Mouse (Mus musculus) stomach, postnatal 0 days (tissue): ENCODE results near the gene R3hdm4. TPM values are rescaled to one million over a fixed set of nuclear protein-coding genes. Genes with fewer than 3 reads are reported as not detected.

Experiments used
- ATAC-seq: fragments of 200-750 bp; cut with Nextera tagmentation; 2 replicates; pipeline ENCODE4 v1.8.0; 2017; ENCODE audit not compliant: low FRiP score, low TSS enrichment
- DNase-seq: peaks from one replicate; pipeline ENCODE4 v3.0.0-alpha.2; 2016; ENCODE audit warnings: low spot score
- H3K27ac ChIP-seq: fragments of 300-500 bp; sonication (generic); replicated peaks from 2 replicates; pipeline ENCODE4 v1.5.1; 2014; ENCODE audit warnings: mild to moderate bottlenecking, control low read depth
- H3K27me3 ChIP-seq: fragments of 300-500 bp; sonication (generic); 2 replicates; pipeline ENCODE4 v1.6.1; 2014; ENCODE audit warnings: low read length; ENCODE audit not compliant: control insufficient read depth, insufficient read depth
- H3K36me3 ChIP-seq: fragments of 300-500 bp; sonication (generic); 2 replicates; pipeline ENCODE4 v1.6.1; 2014; ENCODE audit warnings: low read length, mixed read lengths; ENCODE audit not compliant: control insufficient read depth, insufficient read depth
- H3K4me1 ChIP-seq: fragments of 300-500 bp; sonication (generic); replicated peaks from 2 replicates; pipeline ENCODE4 v1.6.1; 2014; ENCODE audit warnings: antibody characterized with exemption; ENCODE audit not compliant: control insufficient read depth, insufficient read depth
- H3K4me2 ChIP-seq: fragments of 300-500 bp; sonication (generic); replicated peaks from 2 replicates; pipeline ENCODE4 v1.6.1; 2014; ENCODE audit warnings: low read depth, mild to moderate bottlenecking, control low read depth, moderate library complexity
- H3K4me3 ChIP-seq: fragments of 300-500 bp; sonication (generic); 2 replicates; pipeline ENCODE4 v1.5.1; 2014; ENCODE audit warnings: low read depth, low read length, control low read depth
- H3K9ac ChIP-seq: fragments of 300-500 bp; sonication (generic); 2 replicates; pipeline ENCODE4 v1.6.1; 2014; ENCODE audit warnings: mild to moderate bottlenecking, low read length, control low read depth, mixed read lengths
- H3K9me3 ChIP-seq: fragments of 300-500 bp; sonication (generic); 2 replicates; pipeline ENCODE4 v1.6.1; 2016; ENCODE audit warnings: low read length; ENCODE audit not compliant: control insufficient read depth
- CTCF ChIP-seq: IDR thresholded peaks from 2 replicates; pipeline ENCODE4 v1.5.1; 2016; ENCODE audit warnings: antibody characterized with exemption, low read depth, mild to moderate bottlenecking, moderate library complexity
- EP300 ChIP-seq: optimal IDR thresholded peaks from 2 replicates; pipeline ENCODE3; 2016; ENCODE audit warnings: antibody characterized with exemption
- WGBS: fragments of 180-500 bp; shearing (Covaris S2); extraction: QIAGEN DNeasy Blood & Tissue Kit; methylation state at CpG from one replicate; pipeline ENCODE4 v1.1.7; 2014; 5-methylcytosine and 5-hydroxymethylcytosine counted together
- microRNA-seq: library from miRNA; unstranded; fragments of <30 nt; microRNA quantifications from one replicate; pipeline ENCODE4, GENCODE M21; 2016
- polyA plus RNA-seq: library from polyadenylated mRNA; unstranded; fragments of >200 nt; fragmentation: Nextera tagmentation; extraction: Ambion mirVana; gene quantifications from 2 replicates; pipeline ENCODE4 v1.2.1, GENCODE M21; 2015

The R3hdm4 gene
- polyA plus RNA-seq, 1 experiment from 2014 or later, result 160 TPM

GRCm38 (mm10) chr10:79862049-79862788, 58.8 kb downstream of the R3hdm4 start:
- TF ChIP-seq EP300 (no peak), CTCF (no peak)
- ATAC-seq (no peak), DNase-seq (no peak)
- H3K27ac ChIP-seq, result no peak overlapping the region
- no peak overlapping the region for H3K9ac ChIP-seq
- H3K9me3 ChIP-seq, result no peaks in the 10 kb centered on the region
- no peak overlapping the region for H3K4me2 ChIP-seq
- H3K4me3 ChIP-seq, result no peak overlapping the region
- peaks cover 41% of the 10 kb centered on the region for H3K36me3 ChIP-seq
- WGBS, result 86% methylated on average over 23 of the region's 23 CpGs
- H3K27me3 ChIP-seq, result no peaks in the 10 kb centered on the region
- H3K4me1 ChIP-seq, result peaks cover 14% of the 10 kb centered on the region

DNA sequence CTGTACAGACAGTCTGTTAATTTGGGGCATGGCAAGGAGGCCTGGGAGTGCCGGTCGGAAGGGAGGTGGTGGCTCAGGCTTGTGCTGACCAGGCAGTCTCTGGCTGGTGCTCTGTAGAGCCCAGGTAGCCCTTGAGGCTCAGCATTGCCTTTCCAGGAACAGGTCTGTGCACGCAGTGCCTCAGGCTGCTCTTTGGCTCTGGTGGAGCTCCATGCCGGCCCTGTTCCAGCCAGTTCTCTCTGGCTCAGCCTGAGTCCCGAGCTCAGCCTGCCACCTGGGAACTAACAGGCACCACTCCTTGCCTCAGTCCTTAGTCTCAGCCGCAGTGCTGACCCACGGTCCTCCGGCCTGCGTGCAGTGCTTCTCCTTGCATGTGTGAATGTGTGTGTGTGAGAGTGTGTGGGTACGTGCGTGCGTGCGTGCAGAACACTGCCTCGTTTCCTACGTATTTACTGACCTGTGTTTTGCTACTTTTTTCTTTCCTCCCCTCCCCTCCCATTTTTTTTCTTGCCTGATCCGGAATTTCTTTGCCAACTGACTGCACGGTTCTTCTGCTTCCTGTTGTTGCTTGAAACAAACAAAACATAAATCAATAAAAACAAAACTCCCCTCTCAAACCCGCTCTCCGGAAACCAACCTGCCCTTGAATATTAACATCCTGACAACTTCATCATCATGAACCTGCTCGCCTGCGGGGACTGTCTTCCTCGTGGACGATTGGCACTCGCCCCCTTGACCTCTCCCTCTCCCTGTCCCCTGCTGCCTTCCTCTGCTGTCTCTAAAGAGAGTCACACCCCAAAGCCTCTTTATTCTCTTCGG, 59.6 kb downstream of the R3hdm4 start:
- TF ChIP-seq EP300 (no peak), CTCF (no peak)
- no peak overlapping the region for H3K9ac ChIP-seq
- H3K27ac ChIP-seq, result no peak overlapping the region
- no peaks in the 10 kb centered on the region for H3K9me3 ChIP-seq
- no peaks in the 10 kb centered on the region for H3K27me3 ChIP-seq
- no peak overlapping the region for H3K4me2 ChIP-seq
- no peak overlapping the region for H3K4me3 ChIP-seq
- H3K36me3 ChIP-seq, result peaks cover 44% of the 10 kb centered on the region
- 63% methylated on average over 25 of the region's 25 CpGs for WGBS
- ATAC-seq (no peak), DNase-seq (no peak)
- peaks cover 16% of the 10 kb centered on the region for H3K4me1 ChIP-seq

DNA sequence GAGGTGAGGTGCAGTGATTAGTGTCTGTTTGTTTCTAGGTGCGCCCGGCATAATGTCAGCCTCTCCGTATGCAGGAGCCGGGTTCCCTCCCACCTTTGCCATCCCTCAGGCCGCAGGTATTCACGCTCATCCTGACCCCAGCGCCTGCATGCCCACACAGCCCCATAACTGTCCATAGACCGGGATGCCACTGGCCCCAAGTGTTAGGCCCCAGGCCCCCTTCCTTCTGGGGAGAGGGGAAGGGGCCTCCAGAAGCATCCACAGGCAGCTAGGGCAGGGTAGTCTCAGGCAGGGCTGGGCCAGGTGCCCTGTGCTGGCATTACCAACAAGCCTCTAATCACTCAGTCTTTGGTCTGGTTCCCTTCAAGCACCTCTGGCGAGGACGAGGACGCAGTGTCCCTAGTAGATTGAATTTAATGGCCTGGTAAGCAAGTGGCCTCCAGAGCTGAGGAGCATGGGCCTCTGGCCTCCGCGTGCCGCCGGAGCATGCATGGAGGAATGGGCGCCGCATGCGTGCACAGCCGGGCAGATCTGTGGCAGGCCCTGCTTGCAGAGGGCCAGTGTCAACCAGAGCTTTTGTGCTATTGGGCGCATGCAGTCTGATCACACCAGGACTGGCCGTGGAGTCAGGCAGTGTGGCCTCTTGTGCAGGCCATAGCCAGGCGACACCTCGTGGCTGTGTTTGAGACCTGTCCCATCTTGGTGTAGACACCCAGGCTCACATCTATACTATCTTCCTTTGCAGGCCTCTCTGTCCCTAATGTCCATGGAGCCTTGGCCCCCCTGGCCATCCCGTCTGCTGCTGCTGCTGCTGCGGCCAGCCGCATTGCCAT, 60.7 kb downstream of the R3hdm4 start:
- H3K9me3 ChIP-seq, result no peaks in the 10 kb centered on the region
- H3K4me1 ChIP-seq, result peaks cover 16% of the 10 kb centered on the region
- H3K36me3 ChIP-seq, result peaks cover 44% of the 10 kb centered on the region
- H3K27me3 ChIP-seq, result no peaks in the 10 kb centered on the region
- TF ChIP-seq EP300, result no peak
- no peak for DNase-seq
- H3K9ac ChIP-seq, result 0 out of 2 replicates have a peak overlapping the region, but pooled peaks have one; percentile 4
- ATAC-seq, result no peak
- WGBS, result 83% methylated on average over 26 of the region's 26 CpGs
- no peak overlapping the region for H3K4me2 ChIP-seq
- no peak overlapping the region for H3K4me3 ChIP-seq
- no peak overlapping the region for H3K27ac ChIP-seq

Small RNA genes within 50 kb of the gene (microRNA-seq; reads per million reads assigned to microRNA genes)
- gene Mir6910, result not detected

Other genes with a start within 250 kb of the R3hdm4 start
- 85.3 and 86.9 TPM in 2 replicates for gene Cdc34, start 239.0 kb downstream of the R3hdm4 start, polyA plus RNA-seq
- 0.62 and 0.83 TPM in 2 replicates for gene Gzmm, start 232.2 kb downstream of the R3hdm4 start, polyA plus RNA-seq
- gene Bsg, start 216.7 kb downstream of the R3hdm4 start, polyA plus RNA-seq, result 1,012 and 1,042 TPM in 2 replicates
- gene Hcn2, start 204.6 kb downstream of the R3hdm4 start, polyA plus RNA-seq, result 0.28 and 0.38 TPM in 2 replicates
- 16.5 and 20.6 TPM in 2 replicates for gene Polrmt, start 174.6 kb downstream of the R3hdm4 start, polyA plus RNA-seq
- 13.5 and 14.9 TPM in 2 replicates for gene Fgf22, start 166.1 kb downstream of the R3hdm4 start, polyA plus RNA-seq
- gene Rnf126, start 154.3 kb downstream of the R3hdm4 start, polyA plus RNA-seq, result 60.0 and 68.6 TPM in 2 replicates
- 14.1 and 17.6 TPM in 2 replicates for gene Fstl3, start 143.9 kb downstream of the R3hdm4 start, polyA plus RNA-seq
- 0.04 and 0.15 TPM in 2 replicates for gene Prss57, start 130.2 kb downstream of the R3hdm4 start, polyA plus RNA-seq
- gene Palm, start 127.6 kb downstream of the R3hdm4 start, polyA plus RNA-seq, result 27.8 and 29.1 TPM in 2 replicates
- gene Misp, start 100.2 kb downstream of the R3hdm4 start, polyA plus RNA-seq, result 57.6 and 58.0 TPM in 2 replicates
- gene Ptbp1, start 66.8 kb downstream of the R3hdm4 start, polyA plus RNA-seq, result 99.3 and 103 TPM in 2 replicates
- gene Prtn3, start 46.7 kb downstream of the R3hdm4 start, polyA plus RNA-seq, result 0.86 and 0.87 TPM in 2 replicates
- gene Plppr3, start 46.6 kb downstream of the R3hdm4 start, polyA plus RNA-seq, result 5.5 and 7.0 TPM in 2 replicates
- 0.30 and 0.55 TPM in 2 replicates for gene Elane, start 35.0 kb downstream of the R3hdm4 start, polyA plus RNA-seq
- not detected in 2 replicates for gene Cfd, start 30.4 kb downstream of the R3hdm4 start, polyA plus RNA-seq
- 25.6 and 29.7 TPM in 2 replicates for gene Med16, start 12.3 kb downstream of the R3hdm4 start, polyA plus RNA-seq
- 8.9 and 18.0 TPM in 2 replicates for gene Gm26602, start 10.4 kb downstream of the R3hdm4 start, polyA plus RNA-seq
- 0.79 and 0.99 TPM in 2 replicates for gene Kiss1r, start 4.2 kb downstream of the R3hdm4 start, polyA plus RNA-seq
- gene Arid3a, start 5.8 kb upstream of the R3hdm4 start, polyA plus RNA-seq, result 3.2 and 3.5 TPM in 2 replicates
- 46.9 and 50.3 TPM in 2 replicates for gene Wdr18, start 38.9 kb upstream of the R3hdm4 start, polyA plus RNA-seq
- gene Grin3b, start 49.5 kb upstream of the R3hdm4 start, polyA plus RNA-seq, result 0.17 and 0.18 TPM in 2 replicates
- gene Tmem259, start 63.1 kb upstream of the R3hdm4 start, polyA plus RNA-seq, result 18.5 and 19.1 TPM in 2 replicates
- 236 and 245 TPM in 2 replicates for gene Cnn2, start 67.4 kb upstream of the R3hdm4 start, polyA plus RNA-seq
- gene Abca7, start 75.3 kb upstream of the R3hdm4 start, polyA plus RNA-seq, result 2.6 and 3.2 TPM in 2 replicates
- 2.0 TPM in 2 replicates for gene Arhgap45, start 95.4 kb upstream of the R3hdm4 start, polyA plus RNA-seq
- gene Polr2e, start 118.6 kb upstream of the R3hdm4 start, polyA plus RNA-seq, result 121 and 122 TPM in 2 replicates
- 435 and 445 TPM in 2 replicates for gene Gpx4, start 126.0 kb upstream of the R3hdm4 start, polyA plus RNA-seq
- gene Sbno2, start 184.4 kb upstream of the R3hdm4 start, polyA plus RNA-seq, result 10.7 and 11.0 TPM in 2 replicates
- gene Stk11, start 194.6 kb upstream of the R3hdm4 start, polyA plus RNA-seq, result 10.3 and 11.2 TPM in 2 replicates
- gene Atp5d, start 217.4 kb upstream of the R3hdm4 start, polyA plus RNA-seq, result 679 and 705 TPM in 2 replicates
- gene Cbarp, start 219.6 kb upstream of the R3hdm4 start, polyA plus RNA-seq, result 4.2 and 4.3 TPM in 2 replicates
- gene Midn, start 227.1 kb upstream of the R3hdm4 start, polyA plus RNA-seq, result 8.5 and 9.6 TPM in 2 replicates
- gene Cirbp, start 244.8 kb upstream of the R3hdm4 start, polyA plus RNA-seq, result 237 and 244 TPM in 2 replicates